Mouse (Mus musculus) lung, adult 2 months (tissue): Measurements from ENCODE around the gene Olfr49.

Experiments
- CTCF ChIP-seq: fragments of 200-500 bp; IDR thresholded peaks from 2 replicates; pipeline ENCODE4 v1.5.1; 2011; ENCODE audit warnings: mild to moderate bottlenecking, low read length, control low read depth; ENCODE audit not compliant: insufficient read depth
- POLR2A ChIP-seq: fragments of 200-500 bp; IDR thresholded peaks from 2 replicates; pipeline ENCODE4 v1.6.1; 2011; ENCODE audit warnings: low read depth, mild to moderate bottlenecking, control low read depth, low read length, borderline replicate concordance; ENCODE audit errors: extremely low read depth

DNA sequence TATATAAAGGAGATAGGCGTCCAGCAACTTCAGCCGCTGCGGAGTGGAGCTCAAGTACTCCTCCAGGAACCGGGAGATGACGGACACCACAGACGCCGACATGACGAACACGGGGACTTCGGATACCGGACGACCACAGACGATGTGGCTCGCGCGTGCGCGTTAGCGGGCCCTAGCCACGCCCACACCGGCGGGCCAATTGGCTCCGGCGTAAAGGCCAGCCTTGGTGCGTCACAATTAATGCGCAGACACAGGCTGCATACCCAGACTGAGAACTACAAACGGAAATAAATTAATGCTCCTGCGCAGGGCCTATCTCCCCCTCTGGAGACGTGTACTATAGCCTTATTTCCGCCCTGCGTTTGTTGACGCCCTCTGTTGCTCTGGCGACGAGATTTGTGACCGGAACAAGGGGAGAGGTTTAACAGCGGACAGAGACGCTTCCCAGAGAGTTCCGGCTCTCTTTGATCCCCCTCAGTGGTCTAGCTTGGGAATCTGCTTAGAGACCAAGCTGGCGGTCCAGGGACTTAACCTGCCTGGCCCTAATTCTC lies 30.9 kb downstream of the Olfr49 start, which contains the start of the genes Dad1 and Abhd4:
- TF ChIP-seq CTCF (no peak), POLR2A (peak; percentile 95)
